Mouse (Mus musculus) neural tube, embryonic 13.5 days (tissue): Measurements from ENCODE around the gene Fxn. TPM values are rescaled to one million over a fixed set of nuclear protein-coding genes. Genes with fewer than 3 reads are reported as not detected.

ENCODE experiments used
- polyA plus RNA-seq: library from polyadenylated mRNA; unstranded; fragments of >200 nt; fragmentation: Nextera tagmentation; extraction: Ambion mirVana; gene quantifications from 2 replicates; pipeline ENCODE4 v1.2.1, GENCODE M21; 2015

The Fxn gene
- polyA plus RNA-seq, 1 experiment from 2014 or later = 37.2 TPM

Other genes starting within 250 kb of the Fxn start
- 1.9 and 2.4 TPM in 2 replicates for gene Fam189a2, start 249.6 kb downstream of the Fxn start, polyA plus RNA-seq
- gene Tjp2, start 55.6 kb downstream of the Fxn start, polyA plus RNA-seq = 12.6 and 13.6 TPM in 2 replicates
- gene Fam122a, start 196.8 kb upstream of the Fxn start, polyA plus RNA-seq = 55.6 and 59.6 TPM in 2 replicates